Mouse (Mus musculus) adrenal gland, adult 10 weeks (tissue): Measurements from ENCODE around the gene Tirap. TPM values are rescaled to one million over a fixed set of nuclear protein-coding genes. Genes with fewer than 3 reads are reported as not detected.

ENCODE experiments used
- polyA plus RNA-seq: library from polyadenylated mRNA; stranded (reverse); fragments of 350-450 nt; fragmentation: Illumina TruSeq; extraction: RNeasy Lipid Tissue Mini Kit (QIAGEN cat#74804); gene quantifications from one replicate; pipeline ENCODE4 v1.2.3, GENCODE M21; 2014; ENCODE audit warnings: low read depth, low replicate concordance

Tirap gene
- polyA plus RNA-seq, result 8.7 TPM

DNA sequence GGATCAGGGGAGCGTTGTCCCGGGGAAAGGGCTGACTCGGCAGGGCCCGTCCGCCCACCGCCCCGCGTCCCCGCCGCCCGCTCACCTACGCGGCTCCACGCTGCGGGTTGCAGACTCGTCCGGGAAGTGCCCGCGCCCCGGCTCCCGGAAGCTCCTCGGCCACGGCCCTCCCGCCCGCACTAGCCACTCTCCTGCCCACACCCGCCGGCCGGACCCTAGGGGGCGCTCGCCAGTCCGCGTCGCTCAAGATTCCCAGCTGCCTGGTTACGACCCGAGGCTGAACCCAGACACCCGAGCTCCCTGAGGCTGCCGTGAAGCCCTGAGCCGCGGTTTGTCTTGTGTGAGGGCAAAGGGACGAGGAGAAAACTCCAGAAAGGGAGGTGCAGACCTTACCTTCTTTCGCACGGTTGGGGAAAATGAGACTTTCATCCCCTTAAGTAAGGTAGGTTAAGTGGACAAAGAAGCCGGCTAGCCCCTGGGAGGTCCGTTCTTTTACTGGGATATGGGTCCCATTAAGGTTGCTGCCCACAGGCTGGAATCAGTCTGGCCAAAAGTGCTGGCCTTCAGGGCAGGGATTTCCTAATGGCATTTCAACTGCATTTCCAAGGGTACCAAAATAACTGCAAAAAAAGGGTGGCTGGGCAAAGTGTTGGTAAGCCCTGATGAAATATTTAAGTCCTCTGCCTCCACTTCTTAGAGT is at the start of gene Tirap, which contains the start of gene Srpr:
Gene Tirap (minus strand): TSS at position 520 of the 700 bp plus-strand sequence.
Gene Srpr (plus strand): TSS at position 404 of the 700 bp plus-strand sequence.

DNA sequence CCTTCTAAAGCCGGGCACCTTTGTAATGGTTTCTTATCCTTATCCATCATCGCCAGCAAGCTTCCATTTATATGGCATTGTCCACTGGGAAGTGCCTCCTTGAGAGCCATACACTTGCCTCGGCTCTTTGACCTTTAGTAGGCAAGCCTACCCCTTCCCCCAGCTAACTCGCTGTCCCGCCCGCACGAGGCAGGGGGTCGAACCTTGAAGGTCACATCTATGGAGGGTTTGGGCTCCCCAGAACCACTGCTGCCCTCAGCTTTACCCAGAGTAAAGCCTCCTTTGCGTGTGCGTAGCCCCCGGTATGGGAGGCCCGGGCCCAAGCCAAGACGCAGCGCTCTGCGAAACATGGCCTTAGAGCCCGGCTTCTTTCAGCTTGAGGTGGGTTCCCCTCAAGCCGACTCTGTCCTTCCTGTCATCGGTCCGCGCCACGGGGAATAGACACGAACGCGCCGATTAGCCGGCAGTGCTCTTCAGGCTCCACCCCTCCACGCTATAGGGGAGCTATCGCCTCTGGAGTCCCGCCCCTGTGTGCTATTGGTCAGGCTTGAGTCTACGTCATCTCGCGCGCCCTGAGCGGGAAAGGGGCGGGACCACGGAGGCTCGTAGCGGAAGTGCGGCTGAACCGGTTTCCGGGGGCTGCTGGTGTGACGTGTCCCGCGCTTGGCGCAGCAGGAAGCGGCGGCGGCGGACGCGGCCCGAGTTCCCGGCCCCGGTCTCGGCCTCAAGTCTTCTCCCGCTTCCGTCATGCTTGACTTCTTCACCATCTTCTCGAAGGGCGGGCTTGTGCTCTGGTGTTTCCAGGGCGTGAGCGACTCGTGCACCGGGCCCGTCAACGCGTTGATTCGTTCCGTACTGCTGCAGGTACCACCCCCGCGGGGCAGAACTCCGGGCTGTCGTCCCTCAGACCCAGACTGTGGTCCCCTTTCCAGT is 10.7 kb upstream of the Tirap start, which contains the start of gene Foxred1:
Gene Foxred1 (minus strand): TSS at position 514 of the 933 bp plus-strand sequence.

DNA sequence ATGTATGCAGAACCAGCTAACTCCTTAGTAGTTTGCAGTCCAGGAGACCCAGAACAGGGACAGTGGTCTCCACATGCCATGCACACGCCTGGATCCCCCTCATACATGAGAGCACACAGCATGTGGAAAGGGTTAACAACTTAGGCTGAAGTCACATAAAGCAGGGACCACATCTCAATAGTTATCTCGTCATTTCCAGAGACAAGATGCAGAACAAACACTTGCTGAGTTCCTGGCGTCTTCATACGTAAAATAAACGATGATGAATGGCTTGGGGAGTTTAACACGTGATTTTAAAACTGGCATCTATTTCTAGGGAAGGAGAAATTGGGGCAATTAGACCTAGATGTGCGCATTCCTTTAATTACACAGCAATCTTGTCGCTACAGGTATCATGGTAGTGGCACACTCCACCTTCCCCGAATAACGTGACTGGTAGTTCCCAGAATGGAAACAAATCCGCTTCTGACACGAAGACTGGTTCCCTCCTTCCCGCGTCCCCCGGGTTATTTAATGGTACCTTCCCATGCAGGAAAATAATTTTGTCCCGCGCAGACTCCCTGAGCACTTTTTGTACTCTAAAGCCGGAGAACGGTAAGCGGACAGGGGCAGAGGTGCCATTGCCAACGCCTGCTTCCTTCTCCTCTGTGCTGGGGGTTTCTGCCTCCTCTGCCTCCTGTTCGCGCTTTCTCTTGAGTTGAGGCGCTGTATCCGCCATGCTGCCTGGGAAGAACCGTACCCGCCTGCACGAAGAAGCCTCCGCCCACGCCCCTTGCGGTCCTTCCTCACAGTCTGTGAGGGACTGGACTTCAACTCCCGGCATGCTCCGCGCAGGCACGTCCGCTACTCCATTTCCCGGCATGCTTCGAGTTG is 24.6 kb downstream of the Tirap start, which contains the start of gene Dcps:
Gene Dcps (minus strand): TSS at position 811 of the 873 bp plus-strand sequence.

Other genes starting within 250 kb of the Tirap start
- gene St3gal4, start 81.0 kb downstream of the Tirap start, polyA plus RNA-seq, result 41.0 TPM
- 7.1 TPM for gene Dcps, start 24.2 kb downstream of the Tirap start, polyA plus RNA-seq
- gene Srpr, start 116 bp downstream of the Tirap start, polyA plus RNA-seq, result 362 TPM
- gene Foxred1, start 10.8 kb upstream of the Tirap start, polyA plus RNA-seq, result 19.9 TPM
- gene Fam118b, start 67.5 kb upstream of the Tirap start, polyA plus RNA-seq, result 12.3 TPM
- gene Rpusd4, start 67.6 kb upstream of the Tirap start, polyA plus RNA-seq, result 4.7 TPM
- gene Cdon, start 220.8 kb upstream of the Tirap start, polyA plus RNA-seq, result 6.2 TPM